Comparison of ENCODE assay signal across 8 mouse cellular contexts in genomic region chr9:120001945-120002725, GRCm38 (mm10). TPM values are rescaled to one million over a fixed set of nuclear protein-coding genes. Genes with fewer than 3 reads are reported as not detected.
DNase-seq lines count a peak whose midpoint lies in the region; ATAC-seq and TF ChIP-seq lines count a peak whose summit lies in the region.

No protein-coding gene starts in this region.

- no peak overlapping the region for H3K4me3 ChIP-seq in CH12.LX (replicated peaks in 1 of 3; ENCODE audit: low read depth in 2 of 3, low read length in 2 of 3, poor library complexity in 1 of 3)
- H3K4me3 ChIP-seq in forebrain, embryonic 13.5 days = peak overlapping the region; percentile 31

- no peak for TF ChIP-seq CTCF in CH12.LX (conservative IDR thresholded peaks at IDR 0.05 in 1 of 2, IDR thresholded peaks at IDR 0.05 in 1 of 2; ENCODE audit: low read depth in 2 of 2, low read length in 2 of 2)

- H3K9ac ChIP-seq in CH12.LX (ENCODE audit: insufficient read depth, low read depth) = no peak overlapping the region; the same call in 1 of the 2 replicates
- H3K9ac ChIP-seq in forebrain, embryonic 13.5 days = peak overlapping the region; percentile 53

- H3K27me3 ChIP-seq in CH12.LX (replicated peaks) = peaks cover 23% of the 10 kb centered on the region
- H3K27me3 ChIP-seq in forebrain, embryonic 13.5 days = 0 out of 2 replicates have a peak, but pooled peaks cover 3% of the 10 kb centered on the region

- no peaks in the 10 kb centered on the region for H3K36me3 ChIP-seq in CH12.LX (replicated peaks in 1 of 2; ENCODE audit: control insufficient read depth in 1 of 2, insufficient read depth in 1 of 2, low read length in 1 of 2)
- no peaks in the 10 kb centered on the region for H3K36me3 ChIP-seq in forebrain, embryonic 13.5 days (ENCODE audit: poor library complexity, severe bottlenecking)

- H3K27ac ChIP-seq in CH12.LX (ENCODE audit: insufficient read depth, low read depth) = no peak overlapping the region
- no peak overlapping the region for H3K27ac ChIP-seq in forebrain, embryonic 13.5 days

- peak overlapping the region; percentile 76 for H3K4me2 ChIP-seq in CH12.LX (ENCODE audit: insufficient read depth, low read depth, poor library complexity, severe bottlenecking)
- peak overlapping the region; percentile 55 for H3K4me2 ChIP-seq in forebrain, embryonic 13.5 days

- TF ChIP-seq RAD21 in CH12.LX (IDR thresholded peaks at IDR 0.05; ENCODE audit: low read depth, low read length) = no peak

- H3K79me2 ChIP-seq in CH12.LX (replicated peaks; ENCODE audit: control insufficient read depth, extremely low read depth, insufficient read depth, poor library complexity, severe bottlenecking) = no peaks in the 10 kb centered on the region

- no peak for DNase-seq in CH12.LX (ENCODE audit: extremely low read depth)
- peak; percentile 92 for DNase-seq in adrenal gland, postnatal 14 days
- peak; percentile 90 for DNase-seq in heart, postnatal 25 days (ENCODE audit: low spot score)
- DNase-seq in kidney, postnatal 4 days = peak; percentile 91 to 94
- DNase-seq in lung, postnatal 36 days = peak; percentile 98
- DNase-seq in retina, postnatal 1 day = peak; percentile 83
- DNase-seq in thymus, postnatal 4 days = peak; percentile 87

- dilution Hi-C loops in CH12.LX (cut with MboI; ENCODE audit: extremely low pct_ligation_motif_present, extremely low pct_unique_long_range_greater_than_20kb, low sequenced_read_pairs) = no loop called here

- in situ Hi-C loops in CH12.LX (cut with MboI; ENCODE audit: low pct_ligation_motif_present, low pct_unique_long_range_greater_than_20kb, low sequenced_read_pairs) = no loop called here

- intact Hi-C loops in heart, postnatal 25 days (cut with DNase I) = loop anchor here (2.0 kb wide), 1 partner anchor 17 kb away; the partner anchor contains the start of gene Csrnp1

- ATAC-seq in forebrain, embryonic 13.5 days = peak; percentile 77

- peak; percentile 33; the same call in 1 of the 2 replicates for TF ChIP-seq POLR2A in CH12.LX (IDR thresholded peaks at IDR 0.05; ENCODE audit: low read depth, low read length)

- peaks cover 2% of the 10 kb centered on the region for H3K9me3 ChIP-seq in CH12.LX (replicated peaks; ENCODE audit: low read length)
- no peaks in the 10 kb centered on the region for H3K9me3 ChIP-seq in forebrain, embryonic 13.5 days (replicated peaks)

- WGBS in forebrain, embryonic 13.5 days = 10% methylated on average over 31 of the region's 31 CpGs

- H3K4me1 ChIP-seq in CH12.LX (ENCODE audit: control insufficient read depth in 1 of 2, insufficient read depth in 2 of 2) = peaks cover 9% of the 10 kb centered on the region in 2 experiments; a peak in 2 of 4 replicates
- H3K4me1 ChIP-seq in forebrain, embryonic 13.5 days = peaks cover 18% of the 10 kb centered on the region; the same call in 1 of the 2 replicates

- TF ChIP-seq EP300 in CH12.LX (IDR thresholded peaks at IDR 0.05; ENCODE audit: low read length) = no peak

TF ChIP-seq in CH12.LX, 34 proteins besides CTCF, POLR2A, EP300 and RAD21:
- TF ChIP-seq BHLHE40 (IDR thresholded peaks at IDR 0.05; ENCODE audit: low read depth, low read length) (peak; percentile 54), PAX5 (IDR thresholded peaks at IDR 0.05; ENCODE audit: low read length) (no peak), ETS1 (conservative IDR thresholded peaks at IDR 0.05; ENCODE audit: low read depth, low read length) (peak; percentile 69), ZKSCAN1 (IDR thresholded peaks at IDR 0.05; ENCODE audit: borderline replicate concordance, low read depth, low read length) (no peak), ZC3H11A (IDR thresholded peaks at IDR 0.05; ENCODE audit: low read depth, low read length) (no peak), NRF1 (IDR thresholded peaks at IDR 0.05; ENCODE audit: low read depth, low read length) (no peak), MAFK (IDR thresholded peaks at IDR 0.05; ENCODE audit: insufficient replicate concordance, low read length) (no peak), HCFC1 (IDR thresholded peaks at IDR 0.05; ENCODE audit: low read depth, low read length) (no peak), KAT2A (IDR thresholded peaks at IDR 0.05; ENCODE audit: insufficient replicate concordance, low read length) (no peak), MYC (IDR thresholded peaks at IDR 0.05; ENCODE audit: low read depth, low read length) (no peak), MAZ (IDR thresholded peaks at IDR 0.05; ENCODE audit: low read depth, low read length) (0 out of 2 replicates have a peak, but pooled peaks have one; percentile 17), JUN (IDR thresholded peaks at IDR 0.05; ENCODE audit: insufficient read depth, low read depth, low read length) (no peak), MEF2A (IDR thresholded peaks at IDR 0.05; ENCODE audit: borderline replicate concordance, low read depth, low read length) (0 out of 2 replicates have a peak, but pooled peaks have one; percentile 58), IRF4 (IDR thresholded peaks at IDR 0.05; ENCODE audit: low read depth, low read length) (peak; percentile 68), MXI1 (IDR thresholded peaks at IDR 0.05; ENCODE audit: low read depth, low read length) (0 out of 2 replicates have a peak, but pooled peaks have one; percentile 1), CHD1 (IDR thresholded peaks at IDR 0.05; ENCODE audit: low read depth, low read length) (no peak), USF1 (IDR thresholded peaks at IDR 0.05; ENCODE audit: low read depth, low read length) (no peak), USF2 (conservative IDR thresholded peaks at IDR 0.05; ENCODE audit: low read depth, low read length) (no peak), GABPA (IDR thresholded peaks at IDR 0.05; ENCODE audit: insufficient replicate concordance, low read depth, low read length) (no peak), CHD2 (IDR thresholded peaks at IDR 0.05; ENCODE audit: low read length) (no peak), POLR2AphosphoS2 (IDR thresholded peaks at IDR 0.05; ENCODE audit: low read depth, low read length) (no peak), TBP (conservative IDR thresholded peaks at IDR 0.05; ENCODE audit: low read depth, low read length) (no peak), JUND (conservative IDR thresholded peaks at IDR 0.05; ENCODE audit: low read depth, low read length) (no peak), RCOR1 (conservative IDR thresholded peaks at IDR 0.05; ENCODE audit: low read depth, low read length) (no peak), UBTF (IDR thresholded peaks at IDR 0.05; ENCODE audit: low read depth, low read length) (no peak), ZNF384 (IDR thresholded peaks at IDR 0.05; ENCODE audit: low read depth, low read length) (no peak), SIN3A (IDR thresholded peaks at IDR 0.05; ENCODE audit: low read length) (no peak), ZMIZ1 (IDR thresholded peaks at IDR 0.05; ENCODE audit: low read depth, low read length) (0 out of 2 replicates have a peak, but pooled peaks have one; percentile 37), SMC3 (IDR thresholded peaks at IDR 0.05; ENCODE audit: low read depth, low read length) (no peak), MAX (IDR thresholded peaks at IDR 0.05; ENCODE audit: low read length) (no peak), TCF12 (IDR thresholded peaks at IDR 0.05; ENCODE audit: low read depth, low read length) (peak; percentile 53; the same call in 1 of the 2 replicates), NELFE (IDR thresholded peaks at IDR 0.05; ENCODE audit: low read depth, low read length) (no peak; the same call in 1 of the 2 replicates), ELF1 (IDR thresholded peaks at IDR 0.05; ENCODE audit: low read depth, low read length) (no peak; the same call in 1 of the 2 replicates), E2F4 (IDR thresholded peaks at IDR 0.05; ENCODE audit: insufficient replicate concordance, low read depth, low read length) (no peak)

RNA-seq across cellular contexts. Expression of gene Csrnp1, which starts 17.7 kb away (rescaled TPM):
- 15.5 and 15.7 TPM in 2 replicates for total RNA-seq in CH12.LX (2012; rRNA removed)
- 5.7 and 8.6 TPM in 2 replicates for total RNA-seq in CH12.LX (2014; rRNA removed)
- 7.8 and 8.1 TPM in 2 replicates for polyA plus RNA-seq in CH12.LX (2012; ENCODE audit: insufficient read length, low read depth)
- 17.8 and 24.5 TPM in 2 replicates for total RNA-seq in adrenal gland, postnatal 14 days (2021)
- polyA plus RNA-seq in forebrain, embryonic 13.5 days (2015; fragmentation: Nextera tagmentation; extraction: Ambion mirVana) = 1.3 and 1.5 TPM in 2 replicates
- total RNA-seq in heart, postnatal 25 days (2021) = 10 to 100 TPM in 1 of 2 experiments, 1 to 10 TPM in 1; 10.0 to 13.3 TPM

RNA-seq across cellular contexts. Expression of gene Xirp1, which starts 21.3 kb away (rescaled TPM):
- total RNA-seq in CH12.LX (2012; rRNA removed) (not detected in 2 replicates), CH12.LX (2014; rRNA removed) (not detected in 2 replicates)
- polyA plus RNA-seq in CH12.LX (2012; ENCODE audit: insufficient read length, low read depth) = not detected in 2 replicates
- total RNA-seq in adrenal gland, postnatal 14 days (2021) = 0.22 and 0.30 TPM in 2 replicates
- polyA plus RNA-seq in forebrain, embryonic 13.5 days (2015; fragmentation: Nextera tagmentation; extraction: Ambion mirVana) = not detected in 2 replicates
- total RNA-seq in heart, postnatal 25 days (2021) = 100 to 1,000 TPM; 125 to 136 TPM

Comparison
In these comparisons a context has a peak if more than half of its experiments do, and no peak if none do; other contexts are left out.
1. RNA of gene Xirp1, which starts 21.3 kb away (total RNA-seq): 125 to 136 TPM in heart, postnatal 25 days; 0.22 to 0.30 TPM in adrenal gland, postnatal 14 days and not detected in CH12.LX; every median in the first group is over 10 times any median in the second.